Mouse (Mus musculus) heart, embryonic 12.5 days (tissue): ENCODE results near the gene Myh9. TPM values are rescaled to one million over a fixed set of nuclear protein-coding genes. Genes with fewer than 3 reads are reported as not detected.
"Not testable (repeated sequence)": the region's sequence is repeated elsewhere in the genome, so short reads cannot be mapped to it uniquely, and the experiment has no call there.

Source experiments
- ATAC-seq: fragments of 200-750 bp; cut with Nextera tagmentation; 2 replicates; pipeline ENCODE4 v1.8.0; 2017; ENCODE audit warnings: moderate TSS enrichment, moderate library complexity; ENCODE audit not compliant: insufficient number of reproducible peaks, low FRiP score
- H3K27ac ChIP-seq: fragments of 300-500 bp; sonication (generic); 2 replicates; pipeline ENCODE4 v1.5.1; 2016; ENCODE audit warnings: mild to moderate bottlenecking, moderate library complexity; ENCODE audit not compliant: poor library complexity, severe bottlenecking
- H3K27me3 ChIP-seq: fragments of 300-500 bp; sonication (generic); replicated peaks from 2 replicates; pipeline ENCODE4 v1.6.1; 2016; ENCODE audit warnings: mild to moderate bottlenecking, moderate library complexity
- H3K36me3 ChIP-seq: fragments of 300-500 bp; sonication (generic); 2 replicates; pipeline ENCODE4 v1.6.1; 2016; ENCODE audit warnings: mild to moderate bottlenecking, moderate library complexity
- H3K4me1 ChIP-seq: fragments of 300-500 bp; sonication (generic); replicated peaks from 2 replicates; pipeline ENCODE4 v1.6.1; 2016; ENCODE audit warnings: mild to moderate bottlenecking
- H3K4me2 ChIP-seq: fragments of 300-500 bp; sonication (generic); 2 replicates; pipeline ENCODE4 v1.6.1; 2016; ENCODE audit warnings: mild to moderate bottlenecking, moderate library complexity
- H3K4me3 ChIP-seq: fragments of 300-500 bp; sonication (generic); 2 replicates; pipeline ENCODE4 v1.5.1; 2016; ENCODE audit warnings: mild to moderate bottlenecking
- H3K9ac ChIP-seq: fragments of 300-500 bp; sonication (generic); 2 replicates; pipeline ENCODE4 v1.6.1; 2016; ENCODE audit warnings: mild to moderate bottlenecking, moderate library complexity
- H3K9me3 ChIP-seq: fragments of 300-500 bp; sonication (generic); replicated peaks from 2 replicates; pipeline ENCODE4 v1.6.1; 2016; ENCODE audit warnings: mild to moderate bottlenecking, moderate library complexity
- WGBS: fragments of 180-500 bp; shearing (Covaris S2); methylation state at CpG from one replicate; pipeline ENCODE4 v1.1.7; 2016; 5-methylcytosine and 5-hydroxymethylcytosine counted together
- polyA plus RNA-seq: library from polyadenylated mRNA; unstranded; fragments of >200 nt; fragmentation: Nextera tagmentation; extraction: Ambion mirVana; gene quantifications from 2 replicates; pipeline ENCODE4 v1.2.1, GENCODE M21; 2016

The Myh9 gene
- polyA plus RNA-seq, 1 experiment from 2014 or later: 42.0 TPM

DNA sequence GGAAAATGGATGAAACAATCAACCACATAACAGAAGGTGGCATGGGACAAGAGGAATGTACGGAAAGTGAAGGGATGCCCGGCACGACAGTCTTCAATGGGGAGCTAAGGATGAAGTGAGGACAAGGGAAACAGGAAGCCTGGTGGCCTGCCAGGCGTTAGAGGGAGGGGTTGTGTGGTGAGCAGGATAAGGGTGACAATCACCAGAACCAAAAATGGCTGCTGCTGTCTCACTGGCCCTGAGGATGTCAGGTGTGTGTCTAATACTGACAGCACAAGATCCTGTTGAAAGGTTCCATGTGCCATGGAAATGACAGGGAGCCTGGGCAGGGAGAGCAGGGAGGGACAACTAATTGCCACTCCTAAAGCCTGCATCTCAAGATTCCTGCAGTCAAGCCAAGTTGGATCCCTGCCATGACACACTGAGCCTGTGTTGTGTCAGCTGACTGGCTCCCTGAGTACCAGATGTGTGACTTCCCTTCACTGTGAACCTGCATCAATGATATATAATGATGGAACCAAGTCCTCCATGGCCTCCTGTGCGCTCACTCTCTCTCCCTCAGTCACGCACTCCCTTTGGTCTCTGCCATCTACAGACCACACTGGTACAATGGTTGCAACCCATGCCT lies 116.5 kb downstream of the Myh9 start:
- not testable (repeated sequence) for H3K4me2 ChIP-seq, H3K36me3 ChIP-seq, H3K4me1 ChIP-seq, H3K9me3 ChIP-seq, H3K4me3 ChIP-seq, H3K27ac ChIP-seq, H3K27me3 ChIP-seq, H3K9ac ChIP-seq
- WGBS: 27% methylated on average over 6 of the region's 6 CpGs
- peak; percentile 73 for ATAC-seq

DNA sequence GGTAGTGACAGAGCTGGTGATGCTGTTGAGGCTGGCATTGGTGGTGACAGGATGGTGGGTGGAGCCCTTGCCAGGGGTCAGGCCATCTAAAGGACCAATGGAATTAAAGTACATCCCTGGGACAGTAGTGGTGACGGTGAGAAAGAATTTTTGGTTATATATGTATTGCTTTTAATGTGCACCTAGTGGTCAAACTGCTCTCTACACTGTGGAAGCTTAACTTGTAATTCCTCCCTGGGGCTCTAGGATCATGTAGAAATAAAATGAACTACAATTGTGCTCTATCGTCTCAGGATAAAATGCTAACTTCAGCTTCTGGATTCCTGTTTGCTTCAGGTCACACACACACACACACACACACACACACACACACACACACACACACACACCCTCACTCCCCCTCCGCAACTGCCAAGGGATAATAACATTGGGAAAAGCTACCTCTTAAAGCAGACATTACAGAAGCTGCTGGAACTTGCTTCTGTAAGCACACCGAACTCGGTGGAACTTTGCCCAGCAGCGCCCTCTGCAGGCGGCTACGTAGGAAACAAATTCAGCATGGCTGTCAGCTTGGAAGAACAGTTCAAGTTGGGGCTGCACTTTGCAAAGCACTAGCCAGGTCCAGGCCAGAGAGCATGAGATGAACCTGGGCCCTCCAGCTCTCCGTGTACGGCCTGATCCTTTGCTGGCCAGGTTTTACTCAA lies 117.6 kb downstream of the Myh9 start:
- H3K9me3 ChIP-seq, H3K4me3 ChIP-seq, H3K4me1 ChIP-seq, H3K27me3 ChIP-seq, H3K4me2 ChIP-seq, ATAC-seq, H3K9ac ChIP-seq, H3K27ac ChIP-seq, H3K36me3 ChIP-seq: not testable (repeated sequence)
- 15% methylated on average over 4 of the region's 10 CpGs for WGBS

DNA sequence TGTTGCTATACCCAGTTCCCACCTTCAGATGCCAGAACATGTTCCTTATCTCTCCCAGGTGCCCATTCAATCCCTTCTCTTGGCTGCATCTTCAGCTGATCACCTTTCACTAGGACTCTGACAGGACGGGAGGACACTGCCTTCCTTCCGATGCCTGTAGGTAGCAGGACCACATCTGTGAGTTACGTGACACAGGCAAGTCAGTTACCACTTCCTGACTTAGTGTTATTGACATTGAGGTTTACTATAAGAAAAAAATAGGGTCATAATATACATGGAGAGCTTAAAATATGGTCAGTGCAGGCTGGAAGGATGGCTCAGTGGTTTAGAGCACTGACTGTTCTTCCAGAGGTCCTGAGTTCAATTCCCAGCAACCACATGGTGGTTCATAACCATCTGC lies 120.5 kb downstream of the Myh9 start:
- ATAC-seq, H3K9ac ChIP-seq, H3K27me3 ChIP-seq, H3K4me3 ChIP-seq, H3K27ac ChIP-seq, H3K36me3 ChIP-seq, H3K9me3 ChIP-seq, H3K4me2 ChIP-seq, H3K4me1 ChIP-seq: not testable (repeated sequence)
- no CpG with 5 or more reads among the region's 3 CpGs for WGBS

DNA sequence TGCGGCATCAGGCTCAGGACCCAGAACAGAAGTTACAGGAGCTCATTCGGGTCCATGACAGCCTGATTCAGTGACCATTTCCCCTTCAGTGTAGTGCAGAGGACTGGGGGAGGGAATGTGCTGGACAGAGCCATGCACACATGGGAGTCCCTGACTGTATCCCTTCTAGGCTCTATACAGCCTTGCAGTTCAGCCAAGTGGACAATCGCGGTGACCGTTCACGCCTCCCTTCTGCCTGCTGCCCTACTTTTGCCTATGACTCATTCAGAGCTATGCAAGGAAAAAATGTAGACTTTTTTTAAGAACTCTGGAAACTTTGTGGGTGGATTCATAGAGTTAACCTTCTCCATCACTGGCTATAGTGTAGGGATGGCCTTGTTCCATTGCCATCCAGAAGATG lies 123.7 kb downstream of the Myh9 start:
- 62% methylated on average over 4 of the region's 6 CpGs for WGBS
- not testable (repeated sequence) for H3K4me1 ChIP-seq, H3K27me3 ChIP-seq, H3K27ac ChIP-seq, H3K4me3 ChIP-seq, H3K9me3 ChIP-seq, ATAC-seq, H3K36me3 ChIP-seq, H3K4me2 ChIP-seq, H3K9ac ChIP-seq

Other genes starting within 250 kb of the Myh9 start
- not detected in 2 replicates for gene Apol10b, start 246.1 kb downstream of the Myh9 start, polyA plus RNA-seq
- gene Gm36245, start 242.9 kb downstream of the Myh9 start, polyA plus RNA-seq: not detected in 2 replicates
- gene Apol11b, start 198.9 kb downstream of the Myh9 start, polyA plus RNA-seq: 0.09 TPM in 1 of 2 replicates, not detected in the other
- gene Apol7e, start 143.3 kb downstream of the Myh9 start, polyA plus RNA-seq: not detected in 2 replicates
- 0.20 and 0.22 TPM in 2 replicates for gene Apol9b, start 113.1 kb downstream of the Myh9 start, polyA plus RNA-seq
- 0.65 and 0.74 TPM in 2 replicates for gene Apol8, start 85.2 kb downstream of the Myh9 start, polyA plus RNA-seq
- 228 and 231 TPM in 2 replicates for gene Txn2, start 86.8 kb upstream of the Myh9 start, polyA plus RNA-seq
- gene Foxred2, start 114.5 kb upstream of the Myh9 start, polyA plus RNA-seq: 1.1 and 1.3 TPM in 2 replicates
- gene Eif3d, start 128.6 kb upstream of the Myh9 start, polyA plus RNA-seq: 157 and 162 TPM in 2 replicates